Mouse (Mus musculus): ENCODE results near the gene Olfr1412. TPM values are rescaled to one million over a fixed set of nuclear protein-coding genes. Genes with fewer than 3 reads are reported as not detected.

The Olfr1412 gene
- not detected in 2 replicates for polyA plus RNA-seq (2015; fragmentation: Nextera tagmentation; extraction: Ambion mirVana)

GRCm38 (mm10) chr1:92585479-92585878 is at the start of gene Olfr1412:
Olfr1412 (plus strand) TSS chr1:92585779.
- H3K9ac ChIP-seq: no peak within 1 kb of the TSS
- no peaks in the 10 kb centered on the region for H3K27me3 ChIP-seq
- ATAC-seq (ENCODE audit: low FRiP score, low read depth): no peak
- no peaks in the 10 kb centered on the region for H3K36me3 ChIP-seq
- H3K27ac ChIP-seq (replicated peaks): no peak within 1 kb of the TSS
- H3K4me3 ChIP-seq: no peak within 1 kb of the TSS
- H3K4me1 ChIP-seq (replicated peaks): no peaks in the 10 kb centered on the region
- H3K4me2 ChIP-seq: no peak within 1 kb of the TSS
- WGBS: 83% methylated on average over 2 of the region's 2 CpGs
- 0 out of 2 replicates have a peak, but pooled peaks cover 5% of the 10 kb centered on the region for H3K9me3 ChIP-seq

- Histone ChIP-seq H3K9me3 (no peaks in the 10 kb centered on the region), H3K36me3 (no peaks in the 10 kb centered on the region), H3K27ac (replicated peaks) (no peak overlapping the region), H3K4me2 (no peak overlapping the region), H3K27me3 (no peaks in the 10 kb centered on the region), H3K9ac (no peak overlapping the region), H3K4me3 (no peak overlapping the region), H3K4me1 (replicated peaks) (no peaks in the 10 kb centered on the region)
- 49% methylated on average over 5 of the region's 5 CpGs for WGBS
- no peak for ATAC-seq (ENCODE audit: low FRiP score, low read depth)
Observed at GRCm38 (mm10) chr1:92536972-92537371, 48.6 kb upstream of the Olfr1412 start.

DNA sequence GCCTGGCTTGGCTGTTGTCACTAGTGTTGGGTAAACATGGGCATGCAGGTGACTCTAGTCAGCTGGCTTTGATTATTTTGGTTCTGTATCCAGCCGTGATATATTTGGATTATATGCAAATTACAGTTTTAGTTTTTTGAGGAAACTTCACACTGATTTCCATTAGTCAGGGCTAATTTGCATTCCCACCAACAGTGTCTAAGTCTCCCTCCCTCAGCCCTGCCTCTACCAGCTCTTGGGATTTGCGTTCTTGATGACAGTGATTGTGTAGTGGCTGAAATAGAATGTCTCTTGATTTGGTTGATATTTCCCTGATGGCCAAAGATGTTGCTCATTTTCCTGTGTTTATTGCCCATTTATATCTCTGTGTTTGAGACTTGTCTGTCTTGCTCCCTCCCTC is 46.5 kb upstream of the Olfr1412 start:
- Histone ChIP-seq H3K9me3 (no peaks in the 10 kb centered on the region), H3K4me1 (replicated peaks) (no peaks in the 10 kb centered on the region), H3K9ac (no peak overlapping the region), H3K4me3 (no peak overlapping the region), H3K27ac (replicated peaks) (no peak overlapping the region), H3K4me2 (no peak overlapping the region), H3K36me3 (no peaks in the 10 kb centered on the region), H3K27me3 (no peaks in the 10 kb centered on the region)
- ATAC-seq (ENCODE audit: low FRiP score, low read depth): no peak
- WGBS: 37% methylated on average over 2 of the region's 2 CpGs

DNA sequence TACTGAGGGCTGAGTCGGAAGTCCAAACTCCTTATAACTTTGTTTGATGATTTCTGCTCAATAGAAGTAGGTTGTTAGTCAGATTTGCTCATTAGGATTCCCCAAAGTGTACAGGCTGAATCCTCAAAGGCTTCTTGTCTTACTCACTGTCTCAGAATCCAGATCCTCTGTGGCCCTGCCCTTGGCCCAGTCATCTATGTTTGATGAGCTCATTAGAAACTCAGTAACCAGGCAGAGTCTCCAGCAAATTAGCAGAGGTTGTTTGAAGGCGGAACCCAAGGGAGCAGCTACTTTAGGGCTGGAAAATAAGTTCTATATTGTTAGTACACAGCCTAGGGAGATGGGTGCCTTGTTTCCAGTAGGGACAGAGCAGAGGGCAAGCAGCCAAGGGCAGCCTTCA is 39.6 kb upstream of the Olfr1412 start:
- ATAC-seq (ENCODE audit: low FRiP score, low read depth): no peak
- H3K9ac ChIP-seq: no peak overlapping the region
- no peaks in the 10 kb centered on the region for H3K4me1 ChIP-seq (replicated peaks)
- no peaks in the 10 kb centered on the region for H3K9me3 ChIP-seq
- H3K4me3 ChIP-seq: no peak overlapping the region
- 88% methylated on average over 2 of the region's 2 CpGs for WGBS
- H3K36me3 ChIP-seq: no peaks in the 10 kb centered on the region
- H3K4me2 ChIP-seq: no peak overlapping the region
- H3K27me3 ChIP-seq: no peaks in the 10 kb centered on the region
- H3K27ac ChIP-seq (replicated peaks): no peak overlapping the region

DNA sequence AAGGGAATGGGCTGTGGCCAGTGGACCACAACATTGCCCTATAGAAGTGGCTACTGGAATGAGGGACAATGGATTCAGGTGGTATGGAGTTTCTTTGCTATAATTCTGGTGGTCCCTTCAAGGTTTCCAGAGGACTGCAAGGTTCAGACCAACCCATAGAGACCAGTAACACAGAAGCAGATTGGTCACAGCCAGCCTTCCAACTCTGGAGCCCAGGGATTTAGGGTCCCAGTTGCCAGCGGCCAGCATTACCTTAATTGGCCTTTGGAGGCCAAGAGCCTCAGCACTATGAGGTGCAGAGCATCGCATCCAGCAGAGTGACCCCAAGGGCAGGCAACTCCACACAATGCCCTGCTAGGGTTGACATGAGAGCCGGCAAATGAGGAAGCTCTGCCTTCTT is 14.6 kb upstream of the Olfr1412 start, which contains the start of gene Olfr1413:
Gene Olfr1413, plus strand, starts transcription at position 301 of the 400 bp plus-strand sequence.
- no peak within 1 kb of the TSS for H3K9ac ChIP-seq
- ATAC-seq (ENCODE audit: low FRiP score, low read depth): no peak
- no peaks in the 10 kb centered on the region for H3K27me3 ChIP-seq
- H3K27ac ChIP-seq (replicated peaks): no peak within 1 kb of the TSS
- no peaks in the 10 kb centered on the region for H3K36me3 ChIP-seq
- no peaks in the 10 kb centered on the region for H3K4me1 ChIP-seq (replicated peaks)
- 87% methylated on average over 3 of the region's 3 CpGs for WGBS
- no peak within 1 kb of the TSS for H3K4me2 ChIP-seq
- H3K4me3 ChIP-seq: no peak within 1 kb of the TSS
- H3K9me3 ChIP-seq: no peaks in the 10 kb centered on the region

DNA sequence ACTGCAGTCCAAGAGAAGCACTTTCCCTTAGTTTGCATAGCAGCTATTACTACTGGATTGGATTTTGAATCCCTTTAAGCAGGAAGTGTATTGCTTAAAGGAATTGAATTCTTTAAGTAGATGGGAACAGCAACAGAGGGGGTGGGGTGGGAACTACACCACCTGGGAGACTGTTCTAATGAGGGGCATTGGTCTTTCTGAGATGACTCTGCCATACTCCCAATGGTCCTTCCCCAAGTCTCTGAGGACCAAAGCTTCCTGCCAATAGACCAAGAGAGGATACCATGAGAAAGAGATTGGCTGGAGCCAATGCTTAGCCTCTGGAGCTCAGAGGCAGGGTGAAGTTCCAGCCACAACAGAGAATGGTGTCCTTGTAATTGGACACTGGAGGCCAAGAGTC is 8.5 kb downstream of the Olfr1412 start, which contains the start of gene Olfr1411:
Gene Olfr1411, plus strand, starts transcription at position 301 of the 400 bp plus-strand sequence.
- no peak within 1 kb of the TSS for H3K4me3 ChIP-seq
- H3K9ac ChIP-seq: no peak within 1 kb of the TSS
- no peaks in the 10 kb centered on the region for H3K9me3 ChIP-seq
- H3K27ac ChIP-seq (replicated peaks): no peak within 1 kb of the TSS
- no peak within 1 kb of the TSS for H3K4me2 ChIP-seq
- ATAC-seq (ENCODE audit: low FRiP score, low read depth): no peak
- H3K4me1 ChIP-seq (replicated peaks): no peaks in the 10 kb centered on the region
- no peaks in the 10 kb centered on the region for H3K36me3 ChIP-seq
- no peaks in the 10 kb centered on the region for H3K27me3 ChIP-seq

DNA sequence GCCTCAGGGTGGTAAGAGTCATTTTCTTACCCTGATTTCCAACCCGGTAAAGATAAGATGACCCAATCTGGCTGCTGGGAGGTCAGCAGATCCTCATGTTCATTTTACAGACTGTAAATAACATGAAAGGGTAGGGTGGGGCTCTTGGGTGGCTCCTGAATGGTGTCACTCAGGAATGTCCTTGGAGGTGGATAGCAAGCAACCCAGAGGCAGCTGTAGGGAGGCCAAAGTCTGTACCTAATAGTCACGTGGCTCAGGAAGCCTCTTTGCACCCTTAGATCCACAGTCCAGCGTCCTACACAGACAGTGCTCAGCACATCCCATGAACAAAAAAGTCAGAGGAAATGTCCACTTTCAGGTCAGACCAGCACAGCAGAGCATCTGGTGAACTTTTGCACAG is 10.4 kb downstream of the Olfr1412 start:
- Histone ChIP-seq H3K4me2 (no peak overlapping the region), H3K4me1 (replicated peaks) (no peaks in the 10 kb centered on the region), H3K9me3 (no peaks in the 10 kb centered on the region), H3K27me3 (no peaks in the 10 kb centered on the region), H3K36me3 (no peaks in the 10 kb centered on the region), H3K4me3 (no peak overlapping the region), H3K9ac (no peak overlapping the region), H3K27ac (replicated peaks) (no peak overlapping the region)
- 94% methylated on average over 3 of the region's 3 CpGs for WGBS
- ATAC-seq (ENCODE audit: low FRiP score, low read depth): no peak

- Histone ChIP-seq H3K27ac (replicated peaks) (no peak within 1 kb of the TSS), H3K9me3 (no peaks in the 10 kb centered on the region), H3K4me3 (no peak within 1 kb of the TSS), H3K27me3 (no peaks in the 10 kb centered on the region), H3K36me3 (no peaks in the 10 kb centered on the region), H3K4me2 (no peak within 1 kb of the TSS), H3K9ac (no peak within 1 kb of the TSS), H3K4me1 (replicated peaks) (no peaks in the 10 kb centered on the region)
- WGBS: 96% methylated on average over 1 of the region's 1 CpGs
- ATAC-seq (ENCODE audit: low FRiP score, low read depth): no peak
Observed at GRCm38 (mm10) chr1:92605482-92605881, 19.9 kb downstream of the Olfr1412 start, which contains the start of gene Olfr1410. Olfr1410 (plus strand) TSS chr1:92605782.

- Histone ChIP-seq H3K27me3 (peaks cover 6% of the 10 kb centered on the region; the same call in 1 of the 2 replicates), H3K4me3 (no peak overlapping the region), H3K9ac (no peak overlapping the region), H3K4me2 (no peak overlapping the region), H3K4me1 (replicated peaks) (no peaks in the 10 kb centered on the region), H3K27ac (replicated peaks) (no peak overlapping the region), H3K9me3 (no peaks in the 10 kb centered on the region), H3K36me3 (no peaks in the 10 kb centered on the region)
- WGBS: 82% methylated on average over 4 of the region's 4 CpGs
- ATAC-seq (ENCODE audit: low FRiP score, low read depth): no peak
Observed at GRCm38 (mm10) chr1:92607711-92608110, 22.1 kb downstream of the Olfr1412 start.

- H3K4me2 ChIP-seq: no peak overlapping the region
- no peak for ATAC-seq (ENCODE audit: low FRiP score, low read depth)
- H3K36me3 ChIP-seq: no peaks in the 10 kb centered on the region
- no peak overlapping the region for H3K9ac ChIP-seq
- H3K4me3 ChIP-seq: no peak overlapping the region
- no peaks in the 10 kb centered on the region for H3K4me1 ChIP-seq (replicated peaks)
- no peaks in the 10 kb centered on the region for H3K9me3 ChIP-seq
- 8% methylated on average over 5 of the region's 5 CpGs for WGBS
- H3K27ac ChIP-seq (replicated peaks): no peak overlapping the region
- H3K27me3 ChIP-seq: peaks cover 6% of the 10 kb centered on the region; the same call in 1 of the 2 replicates
Observed at GRCm38 (mm10) chr1:92611008-92611407, 25.4 kb downstream of the Olfr1412 start.

DNA sequence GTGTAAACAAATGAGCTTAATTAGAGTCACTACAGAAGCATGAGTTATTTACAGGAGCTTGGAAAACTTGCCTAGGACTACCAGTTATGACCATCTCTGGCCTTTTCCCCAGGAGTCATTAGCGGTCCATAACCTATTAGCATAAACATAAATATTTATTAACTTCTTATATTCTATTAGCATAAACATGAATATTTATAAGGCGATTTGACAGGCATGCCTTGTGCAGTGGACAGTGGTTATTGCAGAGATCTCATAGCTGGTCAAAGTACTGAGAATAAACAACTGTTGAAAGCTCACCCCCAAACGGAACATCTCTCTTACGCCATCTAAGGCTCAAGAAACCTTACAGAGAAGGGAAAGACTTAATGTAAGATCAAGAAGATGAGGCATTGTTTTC is 27.6 kb downstream of the Olfr1412 start:
- no peak overlapping the region for H3K27ac ChIP-seq (replicated peaks)
- 24% methylated on average over 4 of the region's 4 CpGs for WGBS
- H3K4me3 ChIP-seq: no peak overlapping the region
- H3K9me3 ChIP-seq: no peaks in the 10 kb centered on the region
- H3K9ac ChIP-seq: no peak overlapping the region
- H3K4me2 ChIP-seq: no peak overlapping the region
- ATAC-seq (ENCODE audit: low FRiP score, low read depth): no peak
- no peaks in the 10 kb centered on the region for H3K36me3 ChIP-seq
- peaks cover 6% of the 10 kb centered on the region; the same call in 1 of the 2 replicates for H3K27me3 ChIP-seq
- H3K4me1 ChIP-seq (replicated peaks): no peaks in the 10 kb centered on the region

- Histone ChIP-seq H3K9me3 (no peaks in the 10 kb centered on the region), H3K4me1 (replicated peaks) (no peaks in the 10 kb centered on the region), H3K9ac (no peak overlapping the region), H3K4me3 (no peak overlapping the region), H3K27ac (replicated peaks) (no peak overlapping the region), H3K4me2 (no peak overlapping the region), H3K36me3 (no peaks in the 10 kb centered on the region), H3K27me3 (peaks cover 6% of the 10 kb centered on the region; the same call in 1 of the 2 replicates)
- no peak for ATAC-seq (ENCODE audit: low FRiP score, low read depth)
- WGBS: 8% methylated on average over 1 of the region's 1 CpGs
Observed at GRCm38 (mm10) chr1:92614516-92614915, 28.9 kb downstream of the Olfr1412 start.

DNA sequence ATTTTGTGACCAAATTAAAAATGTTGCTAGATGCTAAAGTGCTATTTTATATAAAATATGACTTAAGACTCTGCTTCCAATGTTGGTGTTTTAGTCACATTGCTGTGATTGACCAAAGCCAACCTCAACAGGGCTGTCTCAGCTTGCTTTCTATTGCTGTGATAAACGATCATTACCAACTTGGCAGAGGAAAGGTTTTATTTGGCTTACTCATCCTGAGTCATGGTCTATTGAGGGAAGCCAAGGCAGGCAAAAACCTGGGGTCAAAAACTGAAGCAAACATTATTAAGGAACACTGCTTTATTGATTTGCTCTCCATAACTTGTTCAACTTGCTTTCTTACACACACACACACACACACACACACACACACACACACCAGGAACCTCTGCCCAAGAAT is 30.5 kb downstream of the Olfr1412 start:
- Histone ChIP-seq H3K9ac (no peak overlapping the region), H3K27ac (replicated peaks) (no peak overlapping the region), H3K36me3 (no peaks in the 10 kb centered on the region), H3K4me2 (no peak overlapping the region), H3K27me3 (peaks cover 6% of the 10 kb centered on the region; the same call in 1 of the 2 replicates), H3K9me3 (no peaks in the 10 kb centered on the region), H3K4me1 (replicated peaks) (no peaks in the 10 kb centered on the region), H3K4me3 (no peak overlapping the region)
- ATAC-seq (ENCODE audit: low FRiP score, low read depth): no peak
- 80% methylated on average over 1 of the region's 1 CpGs for WGBS
